Mouse (Mus musculus) hematopoietic multipotent progenitor cell, adult 10-12 weeks (in vitro differentiated cells): ENCODE data around the gene Ywhaq. TPM values are rescaled to one million over a fixed set of nuclear protein-coding genes. Genes with fewer than 3 reads are reported as not detected.

Source experiments
- polyA plus RNA-seq: library from polyadenylated mRNA; stranded (reverse); fragments of >175 nt; gene quantifications from 2 replicates; pipeline ENCODE4 v1.2.3, GENCODE M21; 2012; ENCODE audit warnings: low replicate concordance

The Ywhaq gene
- 74.2 and 167 TPM in 2 replicates for polyA plus RNA-seq

GRCm38 (mm10) chr12:21417100-21418070 is at the start of gene Ywhaq:
Ywhaq (minus strand) TSS chr12:21417637.

GRCm38 (mm10) chr12:21373100-21373819 is 44.2 kb downstream of the Ywhaq start, which contains the start of gene Adam17:
Adam17 (minus strand) TSS chr12:21373632.

Other genes starting within 250 kb of the Ywhaq start
- gene Cpsf3, start 132.2 kb downstream of the Ywhaq start, polyA plus RNA-seq = 8.3 and 9.5 TPM in 2 replicates
- gene Itgb1bp1, start 131.4 kb downstream of the Ywhaq start, polyA plus RNA-seq = 16.9 and 22.0 TPM in 2 replicates
- gene Iah1, start 101.2 kb downstream of the Ywhaq start, polyA plus RNA-seq = 90.3 and 120 TPM in 2 replicates
- 24.9 and 48.1 TPM in 2 replicates for gene Adam17, start 44.0 kb downstream of the Ywhaq start, polyA plus RNA-seq